Mouse (Mus musculus): ENCODE data around the gene Ncor2. TPM values are rescaled to one million over a fixed set of nuclear protein-coding genes. Genes with fewer than 3 reads are reported as not detected.
A peak's percentile ranks its signal among the peaks of the same experiment; 100 is the strongest.
"Not testable (repeated sequence)": the region's sequence is repeated elsewhere in the genome, so short reads cannot be mapped to it uniquely, and the experiment has no call there.

The Ncor2 gene
- total RNA-seq, 1 experiment from 2014 or later = 10.7 TPM

DNA sequence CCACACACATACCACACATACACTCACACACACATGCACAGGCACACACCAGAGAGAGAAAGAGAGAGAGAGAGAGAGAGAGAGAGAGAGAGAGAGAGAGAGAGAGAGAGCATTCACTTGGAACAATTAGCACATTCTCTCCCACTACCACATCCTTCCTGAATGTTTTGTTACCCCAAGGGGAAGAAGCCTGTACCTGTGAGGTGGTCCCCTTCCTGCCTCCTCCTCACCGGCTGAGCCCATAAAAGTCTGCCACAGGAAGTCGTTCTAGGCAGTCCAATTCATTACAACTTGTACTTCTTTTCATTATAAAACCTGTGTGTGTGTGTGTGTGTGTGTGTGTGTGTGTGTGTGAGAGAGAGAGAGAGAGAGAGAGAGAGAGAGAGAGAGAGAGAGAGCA is 18.3 kb upstream of the Ncor2 start:
- ATAC-seq (replicated peaks in 1 of 2; ENCODE audit: insufficient read depth in 1 of 2, low FRiP score in 2 of 2, low TSS enrichment in 1 of 2, low read depth in 1 of 2, poor library complexity in 2 of 2, severe bottlenecking in 2 of 2) = not testable (repeated sequence)

DNA sequence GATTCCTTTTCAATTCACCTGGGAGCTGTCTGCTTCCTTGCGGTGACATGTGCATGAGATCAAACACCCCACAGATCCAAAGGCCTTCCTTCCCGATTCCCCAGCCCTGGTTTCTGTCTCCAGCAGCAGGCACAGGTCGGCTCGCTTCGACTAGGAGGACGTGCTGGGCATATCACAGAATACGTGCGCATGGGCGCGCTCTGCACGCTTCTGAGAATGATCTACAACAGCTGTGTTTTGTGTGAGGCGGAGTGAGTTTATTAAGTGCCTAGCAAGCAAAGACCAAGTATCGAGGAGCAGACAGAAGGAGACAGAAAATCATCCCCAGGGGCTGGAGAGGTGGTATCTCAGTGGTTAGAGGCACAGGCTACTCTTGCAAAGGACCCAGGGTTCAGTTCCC is 17.0 kb upstream of the Ncor2 start:
- no peak for ATAC-seq (replicated peaks in 1 of 2; ENCODE audit: insufficient read depth in 1 of 2, low FRiP score in 2 of 2, low TSS enrichment in 1 of 2, low read depth in 1 of 2, poor library complexity in 2 of 2, severe bottlenecking in 2 of 2)

DNA sequence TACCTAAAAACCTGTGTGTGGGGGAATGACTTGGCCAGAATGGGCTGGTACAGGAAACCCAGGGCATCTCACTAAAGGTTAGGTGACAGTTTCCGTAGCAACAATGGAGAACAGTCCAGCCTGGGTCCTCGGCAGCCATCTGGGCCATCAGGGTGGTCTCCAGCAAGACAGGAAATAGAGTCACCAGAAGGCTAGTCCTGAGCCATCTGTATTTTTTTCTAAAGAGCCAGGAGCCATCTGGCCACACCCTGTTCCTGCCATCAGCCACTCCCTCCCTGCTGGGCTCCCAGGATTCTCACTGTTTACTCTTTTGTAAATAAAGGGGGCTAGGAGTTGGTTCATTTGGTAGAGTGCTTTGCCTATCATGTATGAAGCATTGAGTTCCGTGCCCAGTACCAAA is 16.1 kb upstream of the Ncor2 start:
- no peak for ATAC-seq (replicated peaks in 1 of 2; ENCODE audit: insufficient read depth in 1 of 2, low FRiP score in 2 of 2, low TSS enrichment in 1 of 2, low read depth in 1 of 2, poor library complexity in 2 of 2, severe bottlenecking in 2 of 2)

DNA sequence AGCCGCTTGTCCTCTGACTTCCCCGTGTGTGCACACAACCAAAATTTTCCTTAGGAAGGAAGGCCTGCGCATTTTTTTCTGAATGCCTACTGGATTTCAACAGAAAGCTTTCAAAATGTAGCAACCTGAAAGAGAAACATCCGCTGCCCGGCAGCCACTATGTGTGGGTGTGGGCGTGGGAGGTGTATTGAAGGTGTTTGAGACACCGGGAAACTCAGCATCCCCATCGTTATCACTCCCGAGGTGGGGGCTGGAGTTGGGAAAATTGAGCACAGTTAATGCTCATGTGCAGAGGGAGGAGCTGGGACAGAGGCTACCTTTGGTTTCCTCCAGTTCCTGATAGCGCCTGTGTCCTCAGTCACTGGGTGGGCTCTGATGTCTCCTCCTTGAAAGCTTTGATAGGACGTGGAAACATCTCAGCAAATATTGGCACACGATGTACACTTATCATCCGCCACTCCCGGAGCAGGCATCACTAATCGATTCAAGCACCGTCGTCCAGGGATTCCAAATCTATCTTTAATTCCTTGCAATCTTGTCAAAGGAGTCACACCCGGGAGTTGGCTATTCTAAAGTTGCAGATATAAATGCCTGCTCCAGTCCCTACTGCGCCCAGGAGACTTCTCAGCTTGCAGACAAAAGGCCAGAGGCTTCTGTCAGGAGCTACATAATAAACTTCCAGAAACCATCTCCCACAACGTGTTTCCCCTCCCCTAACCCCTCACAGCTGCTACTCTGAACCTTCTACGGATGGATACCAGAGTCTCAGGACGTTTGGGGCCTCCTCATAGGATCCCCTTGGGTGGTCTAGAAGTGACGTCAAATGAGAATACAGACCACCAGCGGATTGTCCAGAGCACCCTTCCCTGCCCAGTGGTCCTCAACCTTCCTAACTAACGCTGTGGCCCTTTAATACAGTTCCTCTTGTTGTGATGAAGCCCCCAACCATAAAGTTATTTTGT is 14.7 kb upstream of the Ncor2 start:
- ATAC-seq (replicated peaks in 1 of 2; ENCODE audit: insufficient read depth in 1 of 2, low FRiP score in 2 of 2, low TSS enrichment in 1 of 2, low read depth in 1 of 2, poor library complexity in 2 of 2, severe bottlenecking in 2 of 2) = no peak; a peak in 1 of 4 replicates

DNA sequence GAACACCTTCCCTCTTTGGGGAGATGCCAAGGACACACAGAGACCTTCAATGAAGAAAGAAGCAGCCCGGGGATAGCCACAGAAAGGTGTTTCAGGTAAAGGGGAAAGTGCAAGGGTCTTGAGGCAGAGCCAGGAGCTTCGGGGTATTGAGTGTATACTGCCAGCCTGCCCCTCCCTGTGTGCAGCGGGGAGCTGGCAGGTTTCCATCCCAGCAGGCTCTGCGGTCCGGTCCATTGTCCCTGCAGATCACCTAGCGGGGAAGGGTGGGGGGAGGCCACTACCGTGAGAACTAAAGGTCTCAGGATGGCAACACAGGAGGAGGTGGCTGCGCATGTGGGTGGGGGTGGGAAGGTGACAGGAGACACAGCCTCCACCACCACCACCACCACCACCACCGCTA is 12.6 kb upstream of the Ncor2 start:
- ATAC-seq (replicated peaks in 1 of 2; ENCODE audit: insufficient read depth in 1 of 2, low FRiP score in 2 of 2, low TSS enrichment in 1 of 2, low read depth in 1 of 2, poor library complexity in 2 of 2, severe bottlenecking in 2 of 2) = no peak

DNA sequence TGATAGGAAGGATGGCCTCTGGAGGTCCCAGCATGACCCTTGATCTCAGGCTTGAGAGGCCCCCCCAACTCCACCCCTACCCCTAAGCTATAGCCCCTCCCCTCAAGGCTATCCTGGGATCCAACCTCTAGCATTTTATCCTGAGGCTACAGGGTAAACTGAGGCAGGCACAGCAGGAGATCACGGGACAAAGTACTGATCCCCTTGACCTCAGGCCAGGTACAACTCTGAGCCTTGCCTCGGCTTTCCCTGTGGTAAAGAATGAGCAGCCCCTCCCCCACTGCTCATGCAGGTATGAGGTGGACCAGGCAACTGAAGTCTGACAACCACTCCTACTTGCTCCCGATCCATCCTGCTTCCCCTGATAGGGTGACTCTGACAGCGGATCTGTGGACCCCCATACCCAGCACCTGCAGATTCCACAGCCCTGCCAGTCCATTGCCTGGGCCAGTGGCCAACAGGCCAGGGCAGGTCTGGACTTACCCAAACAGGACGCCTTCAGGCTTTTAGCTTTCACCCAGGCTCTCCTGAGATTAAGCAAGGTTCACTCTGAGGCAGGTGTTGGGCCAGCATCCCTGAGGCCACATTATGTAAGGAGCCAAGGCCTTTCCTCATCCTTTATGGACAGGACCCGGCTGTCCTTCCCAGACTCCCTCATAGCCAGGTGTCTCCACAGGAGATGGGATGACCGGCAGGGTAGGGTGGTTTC is 11.2 kb upstream of the Ncor2 start:
- no peak for ATAC-seq (replicated peaks in 1 of 2; ENCODE audit: insufficient read depth in 1 of 2, low FRiP score in 2 of 2, low TSS enrichment in 1 of 2, low read depth in 1 of 2, poor library complexity in 2 of 2, severe bottlenecking in 2 of 2)

DNA sequence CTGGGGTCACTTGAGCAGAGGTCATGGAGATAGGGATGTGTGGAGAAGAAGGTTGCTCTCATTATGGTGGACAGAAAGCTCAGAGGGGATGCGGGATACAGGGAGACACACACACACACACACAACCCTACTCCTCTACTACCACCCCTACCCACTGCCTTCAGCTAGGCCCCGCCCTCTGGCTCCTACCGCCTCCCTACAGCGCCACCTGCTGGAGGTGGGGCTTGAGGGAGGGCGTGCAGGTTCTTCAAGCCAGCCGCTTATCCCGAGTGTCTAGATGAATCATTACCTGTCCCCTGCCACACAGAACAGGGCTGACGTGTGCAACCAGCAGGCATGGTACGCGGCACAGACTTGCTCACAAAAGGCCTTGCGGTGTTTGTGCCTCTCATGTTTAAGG is 10.6 kb upstream of the Ncor2 start:
- ATAC-seq (replicated peaks in 1 of 2; ENCODE audit: insufficient read depth in 1 of 2, low FRiP score in 2 of 2, low TSS enrichment in 1 of 2, low read depth in 1 of 2, poor library complexity in 2 of 2, severe bottlenecking in 2 of 2) = peak in 1 of 2 experiments; percentile 56; a peak in 2 of 4 replicates

DNA sequence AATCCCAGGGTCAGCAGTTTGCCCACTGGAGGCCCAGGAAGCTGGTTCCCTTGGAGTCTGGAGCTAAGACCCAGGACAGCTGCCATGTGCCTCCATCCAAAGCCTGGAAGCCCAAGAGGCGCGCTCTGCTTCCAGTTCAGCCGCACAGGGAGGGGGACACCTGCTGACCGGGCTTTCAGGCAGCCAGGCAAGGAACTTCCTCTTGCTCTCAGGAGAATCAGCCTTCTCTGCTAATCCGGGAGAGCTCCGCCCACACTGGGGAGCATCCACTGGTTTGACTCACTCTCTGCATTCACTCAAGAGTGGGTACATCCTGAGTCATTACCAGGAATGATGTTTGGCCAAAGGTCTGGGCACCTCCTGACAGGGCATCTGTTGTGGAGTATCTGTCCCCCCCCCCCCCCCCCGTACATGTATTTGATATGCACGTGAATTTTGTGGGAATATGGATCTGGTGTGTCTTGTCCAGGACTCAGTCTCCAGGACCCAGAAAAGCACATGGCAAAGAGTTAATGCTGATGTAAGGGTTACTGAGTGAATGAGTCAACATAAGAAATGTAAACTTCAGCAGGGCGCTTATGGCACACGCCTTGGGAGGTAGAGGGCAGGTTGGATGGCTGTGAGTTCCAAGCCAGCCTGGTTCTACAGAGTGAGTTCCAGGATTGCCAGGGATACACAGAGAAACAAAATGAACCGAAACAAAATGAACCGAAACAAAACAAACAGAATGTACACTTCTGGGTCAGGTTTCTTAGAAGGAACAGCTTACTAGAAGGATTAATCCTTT is 10.0 kb upstream of the Ncor2 start:
- 0 out of 4 replicates have a peak, but pooled peaks of 1 of the 2 experiments have one; percentile 30 for ATAC-seq (replicated peaks in 1 of 2; ENCODE audit: insufficient read depth in 1 of 2, low FRiP score in 2 of 2, low TSS enrichment in 1 of 2, low read depth in 1 of 2, poor library complexity in 2 of 2, severe bottlenecking in 2 of 2)

DNA sequence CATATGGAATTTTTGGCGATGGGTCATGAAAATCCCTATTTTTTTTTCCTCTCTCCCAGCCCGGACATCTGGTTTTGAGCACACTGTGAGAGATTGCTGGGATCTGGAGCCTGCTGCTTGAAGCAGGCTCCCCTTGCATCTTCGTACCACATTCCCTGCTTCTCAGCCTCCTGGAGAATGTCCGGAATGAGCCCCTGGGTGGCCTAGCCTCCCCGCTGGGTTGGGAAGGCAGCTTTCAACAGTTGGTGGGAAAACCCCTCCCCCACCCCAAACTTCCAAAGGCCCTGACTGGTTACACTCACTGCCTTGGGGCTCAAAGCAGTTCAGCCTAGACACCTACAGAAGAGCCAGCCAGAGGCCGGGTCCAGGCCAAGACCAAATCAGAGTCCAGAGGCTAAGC is 5.8 kb upstream of the Ncor2 start:
- ATAC-seq (replicated peaks in 1 of 2; ENCODE audit: insufficient read depth in 1 of 2, low FRiP score in 2 of 2, low TSS enrichment in 1 of 2, low read depth in 1 of 2, poor library complexity in 2 of 2, severe bottlenecking in 2 of 2) = no peak

DNA sequence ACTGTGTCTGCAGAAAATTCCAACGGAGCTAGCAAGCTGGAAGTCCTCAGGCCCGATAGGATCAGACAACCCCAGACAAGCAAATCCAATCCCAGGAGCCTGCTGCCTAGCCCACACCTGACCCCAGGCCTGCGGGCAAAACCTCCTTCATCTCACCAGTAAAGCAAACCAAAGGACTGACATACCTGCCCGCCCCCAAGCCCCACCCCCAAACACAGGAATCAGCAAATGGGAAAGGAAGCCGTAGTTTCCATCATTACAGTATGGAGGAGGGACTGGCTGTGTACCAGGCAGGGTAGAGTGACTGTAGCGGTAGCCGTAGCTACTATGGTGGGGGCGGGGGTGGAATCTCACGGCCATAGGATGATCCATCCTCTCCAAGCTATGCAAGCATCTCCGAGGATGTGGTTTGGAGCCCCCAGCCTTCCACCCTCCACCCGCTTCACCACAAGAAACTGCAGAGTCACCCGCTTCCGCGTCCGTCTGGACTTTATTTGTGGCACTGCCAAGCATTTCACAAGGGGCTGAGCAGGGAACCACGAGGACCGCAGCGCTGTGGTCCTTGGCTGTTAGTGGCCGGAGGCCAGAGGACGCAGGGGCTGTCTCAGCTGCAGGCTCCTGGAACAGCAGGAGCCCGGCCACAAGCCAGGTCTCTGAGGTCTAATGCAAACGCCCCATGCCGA is 4.4 kb upstream of the Ncor2 start:
- peak; percentile 75 to 83 for ATAC-seq (replicated peaks in 1 of 2; ENCODE audit: insufficient read depth in 1 of 2, low FRiP score in 2 of 2, low TSS enrichment in 1 of 2, low read depth in 1 of 2, poor library complexity in 2 of 2, severe bottlenecking in 2 of 2)

DNA sequence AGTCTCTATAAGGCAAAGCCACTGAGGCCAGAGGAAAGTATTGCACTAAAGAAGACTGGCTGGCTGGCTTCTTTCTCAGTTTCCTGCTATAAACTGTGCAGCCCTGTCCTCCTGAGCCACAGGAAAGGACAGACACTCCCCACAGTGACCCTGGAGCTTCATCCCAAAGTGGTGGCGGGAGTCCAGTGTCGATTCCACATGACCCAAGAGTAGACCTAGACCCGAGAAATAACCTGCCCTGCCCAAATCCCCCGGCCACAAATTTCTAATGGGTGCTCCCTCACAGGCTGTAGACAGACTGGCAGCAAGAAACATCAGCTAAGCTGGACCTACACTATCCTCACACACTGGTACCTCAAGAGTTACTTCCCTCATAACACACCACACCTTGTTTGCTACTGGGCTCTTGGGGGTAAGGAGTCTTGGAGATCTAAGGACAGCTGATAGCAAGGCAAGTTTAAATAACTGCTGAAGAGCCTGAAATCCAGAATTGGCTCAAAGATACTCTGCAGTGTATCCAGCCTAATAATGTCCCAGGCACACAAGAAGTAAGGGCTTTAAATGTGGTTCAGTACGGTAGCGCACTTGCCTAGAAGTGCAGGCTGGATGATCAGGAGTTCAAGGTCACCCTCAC is 1.7 kb upstream of the Ncor2 start:
- ATAC-seq (replicated peaks in 1 of 2; ENCODE audit: insufficient read depth in 1 of 2, low FRiP score in 2 of 2, low TSS enrichment in 1 of 2, low read depth in 1 of 2, poor library complexity in 2 of 2, severe bottlenecking in 2 of 2) = no peak

DNA sequence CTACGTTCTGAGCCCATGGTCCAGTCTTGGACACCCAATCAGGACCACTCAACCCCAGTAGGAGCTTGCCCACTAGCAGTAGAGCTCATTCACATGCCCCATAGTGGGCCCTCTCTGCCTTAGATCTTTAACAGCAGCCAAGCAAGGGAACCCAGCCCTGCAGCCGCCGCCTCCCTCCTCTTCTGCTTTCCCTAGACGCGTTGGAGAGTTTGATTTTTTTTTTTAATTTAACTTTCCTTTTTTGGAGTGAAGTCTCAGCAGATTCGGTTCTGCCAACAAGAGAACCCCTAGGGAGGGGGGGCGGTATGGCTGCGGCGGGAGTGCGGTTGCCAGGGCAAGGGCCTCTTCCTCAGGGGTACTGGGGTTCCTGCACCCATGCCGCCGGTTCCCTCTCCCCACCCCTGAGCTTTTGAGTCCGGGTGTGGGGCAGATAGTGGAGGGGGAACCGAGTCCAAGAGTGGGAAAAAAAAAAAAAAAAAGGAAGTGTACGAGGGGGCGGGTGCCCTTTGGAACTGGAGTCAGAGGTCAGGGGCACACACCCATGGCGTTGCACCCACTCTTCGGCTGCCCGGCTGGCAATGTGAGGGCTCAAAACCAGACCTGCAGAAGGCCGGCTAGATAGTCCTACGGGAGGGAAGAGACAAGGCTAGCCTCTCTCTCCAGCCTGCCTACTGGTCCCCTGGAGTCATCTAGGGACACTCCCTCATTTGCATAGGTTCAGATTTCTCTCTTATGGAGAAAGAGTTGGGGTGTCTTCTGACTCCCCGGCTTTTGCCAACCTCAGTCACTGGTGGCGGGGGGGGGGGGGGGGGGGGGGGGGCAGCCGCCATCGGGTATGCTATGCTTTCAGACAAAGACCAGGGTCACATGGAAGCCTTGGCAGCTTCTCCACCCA is 963 bp upstream of the Ncor2 start:
- peak; percentile 46 to 49 for ATAC-seq (replicated peaks in 1 of 2; ENCODE audit: insufficient read depth in 1 of 2, low FRiP score in 2 of 2, low TSS enrichment in 1 of 2, low read depth in 1 of 2, poor library complexity in 2 of 2, severe bottlenecking in 2 of 2)

DNA sequence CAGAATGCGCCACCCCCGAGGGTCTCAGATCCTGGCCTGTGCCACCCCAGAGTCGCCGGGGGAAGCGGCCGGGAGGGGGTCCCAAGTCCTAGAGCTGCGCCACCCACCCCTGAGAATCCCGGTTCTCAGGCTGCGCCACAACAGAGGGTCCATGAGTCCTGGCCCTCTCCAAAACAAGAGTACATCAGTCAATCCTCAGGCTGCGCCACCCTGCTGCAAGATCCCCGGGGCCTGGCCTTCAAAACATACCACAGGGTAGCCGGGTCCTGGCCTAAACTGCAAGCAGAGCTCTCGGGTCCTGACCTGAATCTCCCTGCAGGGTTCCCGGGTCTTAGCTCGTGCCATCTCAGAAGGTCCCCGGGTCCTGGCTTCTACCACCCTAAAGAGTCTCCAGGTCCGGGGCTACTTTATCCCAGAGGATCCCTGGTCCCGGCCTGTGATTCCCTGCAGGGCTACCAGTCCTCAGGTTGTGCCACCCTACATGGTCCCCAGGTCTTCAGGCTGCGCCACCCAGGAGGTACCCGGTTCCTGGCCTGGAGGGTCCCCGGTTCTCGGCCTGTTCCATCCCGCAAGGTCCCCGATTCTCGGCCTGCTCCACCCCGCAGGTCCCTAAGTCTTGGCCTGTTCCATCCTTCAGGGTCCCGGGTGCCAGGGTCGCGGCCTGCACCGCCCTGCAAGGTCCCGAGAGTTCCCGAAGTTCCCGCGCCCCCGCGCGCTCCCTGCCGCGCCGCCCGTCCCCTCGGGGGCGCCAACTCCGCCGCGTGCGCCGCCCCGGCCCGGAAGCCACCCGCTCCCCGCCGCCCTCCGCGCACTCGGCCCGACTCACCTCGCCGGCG is 630 bp downstream of the Ncor2 start:
- no peak; a peak in 1 of 4 replicates for ATAC-seq (replicated peaks in 1 of 2; ENCODE audit: insufficient read depth in 1 of 2, low FRiP score in 2 of 2, low TSS enrichment in 1 of 2, low read depth in 1 of 2, poor library complexity in 2 of 2, severe bottlenecking in 2 of 2)

DNA sequence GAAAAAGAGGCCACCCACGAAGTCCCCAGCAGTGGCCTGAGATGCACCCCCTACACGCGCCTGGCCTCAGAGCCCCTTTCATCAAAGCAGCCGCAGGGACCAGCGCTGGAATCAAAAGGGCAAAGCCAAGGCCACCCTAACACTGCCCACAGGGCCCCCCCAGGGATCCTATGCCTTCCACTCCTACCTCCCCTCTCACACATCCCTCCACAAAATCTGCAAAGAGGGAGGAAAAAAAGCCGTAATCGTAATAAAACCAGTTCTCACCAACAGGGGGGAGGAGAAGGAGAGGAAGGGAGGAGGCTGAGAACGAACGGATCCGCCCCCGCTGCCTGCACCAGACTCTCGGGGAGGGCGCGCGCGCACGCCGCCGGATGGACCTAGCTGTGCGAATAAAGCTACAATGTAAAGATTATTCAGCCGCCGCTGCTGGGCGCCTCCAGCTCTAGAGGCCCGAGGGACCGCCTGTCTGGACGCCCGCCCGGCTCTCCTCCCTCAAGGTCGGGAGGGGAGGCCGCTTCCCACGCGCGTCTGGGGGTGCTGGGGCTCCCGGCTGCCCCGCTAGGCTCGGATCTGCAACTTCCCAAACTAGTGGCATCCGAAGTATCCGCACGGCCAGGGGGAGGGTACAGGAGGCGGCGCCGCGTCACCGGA is 1.4 kb downstream of the Ncor2 start:
- peak; percentile 36 to 46 for ATAC-seq (replicated peaks in 1 of 2; ENCODE audit: insufficient read depth in 1 of 2, low FRiP score in 2 of 2, low TSS enrichment in 1 of 2, low read depth in 1 of 2, poor library complexity in 2 of 2, severe bottlenecking in 2 of 2)

DNA sequence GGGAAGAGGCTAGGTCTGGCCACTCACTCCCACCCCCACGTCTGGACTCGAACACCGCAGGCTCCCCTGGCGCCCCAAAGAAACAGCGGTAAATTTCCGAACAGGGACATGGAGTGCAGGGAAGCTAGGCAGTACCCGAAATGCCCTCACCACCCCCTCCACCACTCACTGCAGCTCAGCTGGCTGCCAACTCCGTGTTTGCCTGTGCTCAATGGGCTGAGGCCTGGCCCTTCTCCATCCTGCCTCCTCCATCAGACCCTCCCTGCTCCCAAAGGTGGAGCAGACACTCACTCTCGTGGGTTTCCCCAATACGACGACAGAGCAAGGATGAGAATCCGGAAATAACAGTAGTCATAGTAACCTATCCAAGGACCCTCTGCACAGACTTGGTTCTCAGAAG is 2.2 kb downstream of the Ncor2 start:
- no peak for ATAC-seq (replicated peaks in 1 of 2; ENCODE audit: insufficient read depth in 1 of 2, low FRiP score in 2 of 2, low TSS enrichment in 1 of 2, low read depth in 1 of 2, poor library complexity in 2 of 2, severe bottlenecking in 2 of 2)

Measured in hematopoietic stem cell, adult 5-6 weeks (primary cell).